Mouse (Mus musculus): ENCODE measurements around the gene Hoxc11.

The Hoxc11 gene

DNA sequence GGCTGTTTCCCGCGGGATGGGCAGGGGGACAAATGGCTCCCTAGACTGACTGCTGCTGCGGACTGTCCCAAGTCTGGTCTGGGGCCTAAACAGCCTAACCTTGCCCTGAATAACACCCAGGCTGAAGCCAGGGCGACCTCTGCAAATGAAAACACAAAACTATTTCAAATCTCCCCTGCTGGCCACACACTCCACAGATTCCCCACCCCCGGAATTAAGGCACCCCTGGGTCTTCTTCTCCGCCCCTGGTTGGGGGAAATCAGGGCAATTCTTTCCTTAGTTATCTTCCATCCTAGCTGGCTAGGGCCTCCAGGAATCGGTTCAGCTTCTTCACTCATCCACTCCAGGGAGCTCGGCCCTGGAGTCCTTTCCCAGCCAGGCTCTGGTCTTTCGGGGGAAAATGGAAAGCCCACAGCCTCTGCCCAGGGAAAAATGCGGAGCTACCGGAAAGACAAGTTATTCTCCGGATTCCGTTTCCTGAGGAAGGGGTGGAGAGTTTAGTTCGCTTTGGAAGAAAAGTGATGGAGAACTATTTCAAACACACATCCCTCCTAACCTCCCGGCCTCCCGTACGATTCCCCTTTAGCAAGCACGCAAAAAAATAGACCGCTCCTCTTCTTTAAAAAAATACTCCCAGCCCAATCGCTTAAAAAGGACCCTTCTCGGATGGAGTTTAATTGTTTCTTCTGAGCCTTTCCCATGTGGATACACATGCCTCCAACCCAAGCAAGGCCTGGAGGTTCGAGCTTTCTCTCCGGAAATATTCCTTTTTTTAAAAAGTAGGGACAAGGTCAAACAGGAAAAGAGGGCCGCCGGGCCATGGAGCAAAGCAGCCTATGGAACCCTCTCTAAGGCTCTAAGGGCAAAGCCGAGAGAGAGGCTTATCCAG lies 11.0 kb downstream of the Hoxc11 start:
- DNase-seq (ENCODE audit: low read depth), result no peak

DNA sequence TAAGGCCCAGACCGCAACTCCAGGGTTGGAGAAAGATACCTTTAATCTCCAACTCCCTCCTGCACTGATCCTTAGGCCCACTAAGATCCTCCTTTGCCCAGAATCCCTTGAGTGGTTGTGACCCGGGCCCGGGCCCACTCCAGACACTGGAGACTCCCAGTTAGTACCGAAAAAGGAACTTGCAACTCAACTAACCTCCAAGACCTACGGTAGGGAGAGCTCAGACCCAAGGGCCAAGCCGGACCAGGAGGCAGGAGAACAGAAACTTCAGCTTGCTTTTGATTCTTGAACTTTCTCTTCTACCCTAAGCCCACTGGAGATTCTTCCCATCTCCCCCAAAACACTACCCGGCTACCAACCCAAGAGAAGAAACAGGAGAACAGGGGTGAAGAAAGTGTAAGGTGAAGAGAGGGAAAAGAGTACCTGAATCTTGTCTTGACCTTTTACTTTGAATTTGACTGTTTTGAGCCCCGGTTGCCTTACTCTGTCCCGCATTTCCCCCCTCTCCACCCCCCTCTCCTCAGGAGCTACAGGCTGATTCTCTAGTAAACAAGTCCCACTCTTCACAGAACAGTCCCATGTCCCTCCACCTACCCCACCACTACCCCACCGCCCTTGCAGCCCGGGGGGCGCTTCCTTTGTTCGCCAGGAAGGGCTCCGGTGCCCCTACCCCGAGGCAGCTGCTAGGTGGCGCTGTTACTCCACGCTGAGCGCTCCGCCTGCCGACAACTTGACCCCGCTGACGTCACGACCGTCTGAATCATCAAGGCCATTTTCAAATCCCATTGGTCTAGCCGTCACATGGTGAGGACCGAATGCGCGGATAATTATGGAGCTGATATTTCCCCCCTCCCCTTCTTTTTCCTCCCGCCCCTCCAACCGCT lies 11.9 kb downstream of the Hoxc11 start:
- DNase-seq (ENCODE audit: low read depth), result peak; percentile 50

- no peak for DNase-seq (ENCODE audit: low read depth)
These were observed 12.6 kb downstream of the Hoxc11 start, which contains the start of gene Hoxc10 for GRCm38 (mm10) chr15:102966776-102967311. Gene Hoxc10, plus strand, starts transcription at chr15:102966796.

GRCm38 (mm10) chr15:102967312-102967510 lies 13.0 kb downstream of the Hoxc11 start, which contains the start of gene Hoxc5:
Gene Hoxc5, plus strand, starts transcription at chr15:102967443.
- DNase-seq (ENCODE audit: low read depth), result no peak

DNA sequence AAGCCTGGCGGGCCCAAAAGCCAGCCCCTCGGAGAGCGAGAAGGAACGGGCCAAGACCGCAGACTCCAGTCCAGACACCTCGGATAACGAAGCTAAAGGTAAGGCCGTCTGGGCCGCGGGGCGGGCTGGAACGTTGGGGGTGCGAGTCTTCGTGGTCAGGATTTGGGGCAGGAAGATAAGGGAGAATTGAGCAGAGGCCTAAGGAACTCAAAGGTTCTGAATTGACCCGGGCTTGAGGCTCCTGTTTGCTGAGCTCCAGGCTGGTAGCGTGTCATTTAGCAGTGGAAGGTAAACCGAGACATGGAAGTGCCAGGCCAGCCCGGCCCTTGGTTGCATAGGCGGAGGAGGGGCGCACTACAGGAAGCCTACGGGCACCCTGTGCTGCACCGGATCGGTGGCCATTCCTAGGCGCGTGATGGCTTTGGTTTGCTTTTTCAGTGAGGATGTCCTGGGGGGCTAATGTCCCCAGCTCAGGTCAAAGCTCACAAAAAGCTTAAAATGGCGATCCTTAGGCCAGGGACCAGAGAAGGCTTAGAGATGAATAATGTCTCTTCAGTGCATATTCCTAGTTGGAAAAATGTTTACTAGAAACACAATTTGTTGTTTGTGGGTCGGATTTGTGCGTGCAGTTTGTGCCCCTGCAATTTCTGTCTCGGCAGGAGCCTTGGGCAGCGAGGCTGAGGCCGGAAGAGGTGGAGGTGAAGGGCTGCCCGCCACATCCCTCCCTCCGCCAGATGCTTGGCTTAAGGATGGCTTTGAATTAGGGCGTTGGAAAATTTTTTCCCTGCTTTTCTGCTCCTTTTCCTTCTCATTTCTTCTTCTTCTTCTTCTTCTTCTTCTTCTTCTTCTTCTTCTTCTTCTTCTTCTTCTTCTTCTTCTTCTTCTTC lies 13.5 kb downstream of the Hoxc11 start:
- DNase-seq (ENCODE audit: low read depth), result no peak

DNA sequence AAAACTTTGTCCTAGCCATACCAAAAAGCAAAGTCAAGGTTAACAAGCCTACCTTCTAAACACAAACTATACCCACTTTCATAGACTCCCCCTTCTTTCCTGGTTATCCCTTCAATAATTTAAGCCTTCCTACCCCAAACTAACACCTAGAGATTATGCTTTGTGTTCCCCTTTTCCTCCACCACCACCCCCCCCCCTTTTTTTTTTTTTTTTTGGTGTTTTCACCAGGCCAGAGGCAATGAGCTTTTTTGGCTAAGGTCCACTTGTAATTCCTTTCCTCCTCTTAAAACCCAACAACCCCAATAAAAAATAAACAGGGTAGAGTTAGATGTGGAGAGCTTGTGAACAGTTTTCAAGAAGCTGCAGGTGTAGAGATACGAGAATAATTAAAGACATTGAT lies 15.1 kb downstream of the Hoxc11 start:
- no peak for DNase-seq (ENCODE audit: low read depth)

DNA sequence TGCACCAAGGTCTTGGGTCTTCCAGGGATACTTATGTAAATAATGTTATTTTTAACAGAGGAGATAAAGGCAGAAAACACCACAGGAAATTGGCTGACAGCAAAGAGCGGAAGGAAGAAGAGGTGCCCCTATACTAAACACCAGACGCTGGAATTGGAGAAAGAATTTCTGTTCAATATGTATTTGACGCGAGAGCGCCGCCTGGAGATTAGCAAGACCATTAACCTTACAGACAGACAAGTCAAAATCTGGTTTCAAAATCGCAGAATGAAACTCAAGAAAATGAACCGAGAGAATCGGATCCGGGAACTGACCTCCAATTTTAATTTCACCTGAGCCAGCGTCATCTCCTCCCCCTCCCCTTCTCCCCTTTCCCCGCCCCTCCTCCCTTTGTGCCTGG lies 16.5 kb downstream of the Hoxc11 start:
- DNase-seq (ENCODE audit: low read depth), result no peak

DNA sequence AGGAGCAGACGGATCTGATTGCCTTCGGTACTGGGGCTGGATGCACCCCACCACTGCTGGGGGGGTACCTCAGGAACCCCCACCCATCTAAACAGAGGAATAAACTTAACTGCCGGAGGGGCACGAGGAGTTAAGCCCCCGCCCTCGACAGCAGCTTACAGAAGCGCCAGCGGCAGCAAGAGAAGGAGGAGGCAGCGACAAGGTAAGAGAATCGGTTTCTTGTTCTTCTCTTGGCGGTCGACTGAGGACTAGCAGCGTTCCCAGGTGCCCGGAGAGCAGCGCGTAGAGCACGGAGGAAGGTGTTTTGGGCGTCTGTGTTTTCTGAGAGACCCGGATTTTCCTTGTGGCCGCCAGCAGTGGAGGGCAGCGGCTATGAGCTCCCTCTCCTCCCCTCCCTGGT lies 18.0 kb downstream of the Hoxc11 start:
- DNase-seq (ENCODE audit: low read depth), result no peak

DNA sequence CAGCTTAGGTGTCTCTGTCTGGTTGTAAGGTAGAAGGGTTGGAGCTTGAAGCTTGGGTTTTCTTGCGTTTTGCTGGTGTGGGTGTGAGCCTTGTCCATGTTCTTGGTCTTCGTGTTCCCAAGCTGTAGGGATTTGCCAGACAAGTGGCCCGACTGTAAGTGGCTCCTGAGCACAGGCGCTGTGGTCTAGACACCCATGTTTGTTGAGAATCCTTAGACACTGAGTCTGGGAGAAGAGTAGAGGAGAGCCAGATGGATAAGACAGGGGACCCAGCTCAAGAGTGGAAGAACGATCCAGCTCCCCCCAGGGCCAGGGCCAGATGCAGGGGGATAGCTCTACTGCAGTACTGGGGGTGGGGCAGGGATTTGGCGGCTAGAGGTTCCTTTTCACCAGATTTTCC lies 18.5 kb downstream of the Hoxc11 start:
- no peak for DNase-seq (ENCODE audit: low read depth)

DNA sequence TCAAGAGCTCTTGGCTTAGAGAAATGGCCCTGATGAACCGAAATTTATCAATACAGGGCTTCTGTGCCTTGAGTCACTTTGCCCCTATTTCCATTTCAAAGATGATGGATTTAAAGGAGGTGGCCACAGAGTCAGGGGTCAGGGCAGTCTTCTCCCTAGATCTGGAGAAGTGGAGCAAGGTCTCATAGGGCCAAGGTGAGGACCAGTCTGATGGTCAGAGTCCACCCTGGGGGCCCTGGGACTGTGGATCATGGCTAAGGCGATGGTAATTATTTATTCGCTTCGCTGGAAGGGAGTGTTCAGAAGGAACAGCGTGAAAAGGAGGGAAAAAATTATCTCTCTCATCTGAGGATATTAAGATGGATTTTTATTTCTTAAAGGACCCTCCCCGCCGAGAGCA lies 20.8 kb downstream of the Hoxc11 start:
- DNase-seq (ENCODE audit: low read depth), result no peak

DNA sequence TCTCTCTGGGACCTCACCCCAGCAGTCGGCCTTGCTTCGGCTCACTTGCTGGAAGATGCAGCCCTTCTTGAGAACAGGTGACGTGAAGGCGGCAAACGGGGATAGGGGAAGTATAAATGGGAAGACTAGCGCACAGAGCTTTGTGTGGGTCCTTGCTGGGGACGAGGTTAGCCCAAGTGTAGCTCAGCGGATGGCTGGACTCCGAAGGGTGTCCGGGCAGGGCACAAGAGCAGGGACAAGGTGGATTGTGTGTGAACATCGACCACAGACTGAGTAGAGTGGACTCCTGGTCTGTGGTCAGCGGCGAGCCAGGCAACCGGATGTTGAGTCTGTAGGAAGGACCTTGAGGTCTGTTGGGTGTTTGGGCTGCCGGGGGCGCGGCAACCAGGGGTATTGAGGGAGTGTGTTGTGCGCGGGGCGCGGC lies 21.5 kb downstream of the Hoxc11 start:
- no peak for DNase-seq (ENCODE audit: low read depth)

DNA sequence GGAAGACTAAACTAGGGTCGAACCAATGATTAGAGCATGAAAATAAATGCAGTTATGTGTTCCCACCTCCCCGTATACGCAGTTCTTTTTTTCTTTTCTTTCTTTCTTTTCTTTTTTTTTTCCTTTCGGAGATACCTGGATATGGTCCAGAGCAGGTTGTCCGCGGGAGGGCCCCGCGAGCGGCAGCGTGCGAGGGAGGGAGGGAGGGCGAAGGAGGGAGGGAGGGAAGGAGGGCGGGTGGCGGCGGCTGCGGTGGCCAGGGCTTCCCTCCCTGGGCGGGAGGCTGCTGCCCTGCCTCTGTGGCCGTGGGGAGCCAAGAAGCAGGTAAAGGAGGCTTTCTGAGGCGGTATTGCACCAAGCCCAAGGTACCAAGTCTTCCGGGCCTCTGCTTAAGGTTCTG lies 21.9 kb downstream of the Hoxc11 start, which contains the start of gene Hoxc9:
TSS of gene Hoxc9 (plus strand) at position 269 of the 400 bp plus-strand sequence.
- no peak for DNase-seq (ENCODE audit: low read depth)

GRCm38 (mm10) chr15:102976631-102977422 lies 22.6 kb downstream of the Hoxc11 start:
- no peak for DNase-seq (ENCODE audit: low read depth)

GRCm38 (mm10) chr15:102977423-102977974 lies 23.3 kb downstream of the Hoxc11 start:
- no peak for DNase-seq (ENCODE audit: low read depth)

- DNase-seq (ENCODE audit: low read depth), result no peak
These were observed 24.6 kb downstream of the Hoxc11 start for GRCm38 (mm10) chr15:102978615-102979515.

GRCm38 (mm10) chr15:102979936-102980335 lies 25.7 kb downstream of the Hoxc11 start:
- DNase-seq (ENCODE audit: low read depth), result no peak

- DNase-seq (ENCODE audit: low read depth), result no peak
These were observed 26.1 kb downstream of the Hoxc11 start for GRCm38 (mm10) chr15:102980352-102980751.

DNA sequence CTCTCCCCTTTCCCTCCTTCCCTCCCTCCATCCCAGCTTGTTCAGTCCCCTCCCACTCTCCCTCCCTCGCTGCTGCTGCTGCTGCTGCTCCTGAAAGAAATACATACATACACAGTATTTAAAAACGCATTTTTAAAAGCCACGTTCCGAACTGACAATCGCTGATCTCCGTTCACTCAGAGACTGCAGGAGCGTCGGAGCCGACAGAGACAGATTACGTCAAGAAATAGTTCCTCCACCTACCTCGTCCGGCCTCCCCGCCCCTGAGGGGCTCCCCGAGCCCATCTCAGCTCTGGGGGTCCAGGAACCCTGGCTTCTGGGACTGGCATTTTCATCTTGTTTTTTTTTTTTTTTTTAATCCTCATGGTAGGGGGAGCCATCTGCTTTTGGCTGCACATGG lies 26.7 kb downstream of the Hoxc11 start:
- no peak for DNase-seq (ENCODE audit: low read depth)
